Mouse (Mus musculus) adipocyte (in vitro differentiated cells): ENCODE results near the gene Gm4858.
"Not testable (repeated sequence)": the region's sequence is repeated elsewhere in the genome, so short reads cannot be mapped to it uniquely, and the experiment has no call there.

ENCODE experiments used
- DNase-seq: peaks from one replicate; pipeline ENCODE4 v3.0.0-alpha.2; 2016; ENCODE audit warnings: low spot score

Gm4858 gene

DNA sequence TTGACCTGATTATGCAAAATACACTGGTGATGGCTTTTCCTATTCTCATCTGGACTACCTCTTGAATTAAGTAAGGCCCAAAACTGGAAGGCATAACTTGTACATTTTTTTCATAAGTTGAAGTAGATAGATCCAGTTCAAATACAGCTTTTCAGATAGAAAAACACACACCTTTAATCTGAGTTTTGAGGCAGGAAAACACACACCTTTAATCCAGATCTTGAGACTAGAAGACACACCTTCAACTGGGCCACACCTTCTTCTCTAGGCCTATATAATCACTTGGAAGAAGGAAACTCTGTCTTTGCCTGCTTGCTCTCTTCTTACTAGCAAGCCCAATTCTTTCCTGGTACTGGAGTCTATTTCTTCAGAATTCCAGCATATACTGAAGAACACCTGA is at the start of gene Gm4858:
Gene Gm4858, plus strand, starts transcription at position 301 of the 400 bp plus-strand sequence.
- not testable (repeated sequence) for DNase-seq

DNA sequence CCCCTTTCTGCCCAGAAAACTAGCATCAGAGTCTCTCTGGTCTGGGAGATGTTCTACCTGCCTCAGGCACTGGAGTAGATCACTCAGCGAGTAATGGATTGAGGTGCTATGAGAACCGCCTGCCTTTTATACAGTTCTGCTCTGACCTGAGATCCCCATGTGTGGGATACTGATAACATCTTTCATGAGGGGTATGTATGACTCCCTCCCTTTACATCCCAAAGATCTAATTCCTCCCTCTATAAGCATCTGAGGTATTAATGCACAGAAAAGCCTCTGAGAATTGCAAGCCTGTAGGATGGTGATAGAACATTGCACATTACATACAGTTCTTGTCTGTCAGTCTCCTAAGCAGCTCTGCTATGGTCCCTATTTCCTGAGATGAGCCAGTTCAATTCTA is 49.7 kb upstream of the Gm4858 start, which contains the start of gene Lce1m:
Gene Lce1m, minus strand, starts transcription at position 101 of the 400 bp plus-strand sequence.
- DNase-seq: no peak

DNA sequence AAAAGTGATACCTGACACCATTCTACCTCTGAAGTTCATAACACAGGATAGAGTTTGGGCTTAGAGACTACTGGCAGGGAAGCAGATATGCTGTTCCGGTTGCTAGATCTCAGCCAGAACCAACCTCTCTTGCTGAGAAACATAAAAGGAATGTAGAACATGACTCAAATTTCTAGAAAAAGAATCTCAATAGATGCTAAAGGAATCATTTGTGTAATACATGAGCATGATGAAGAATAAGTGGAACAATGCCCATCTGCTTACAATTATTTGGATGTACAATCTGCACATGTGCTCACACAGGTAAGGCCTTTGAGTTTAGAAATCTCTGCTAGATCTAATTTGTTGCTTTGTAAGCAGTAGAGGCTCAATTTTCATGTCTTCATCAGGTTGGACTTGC is 47.5 kb upstream of the Gm4858 start:
- no peak for DNase-seq

DNA sequence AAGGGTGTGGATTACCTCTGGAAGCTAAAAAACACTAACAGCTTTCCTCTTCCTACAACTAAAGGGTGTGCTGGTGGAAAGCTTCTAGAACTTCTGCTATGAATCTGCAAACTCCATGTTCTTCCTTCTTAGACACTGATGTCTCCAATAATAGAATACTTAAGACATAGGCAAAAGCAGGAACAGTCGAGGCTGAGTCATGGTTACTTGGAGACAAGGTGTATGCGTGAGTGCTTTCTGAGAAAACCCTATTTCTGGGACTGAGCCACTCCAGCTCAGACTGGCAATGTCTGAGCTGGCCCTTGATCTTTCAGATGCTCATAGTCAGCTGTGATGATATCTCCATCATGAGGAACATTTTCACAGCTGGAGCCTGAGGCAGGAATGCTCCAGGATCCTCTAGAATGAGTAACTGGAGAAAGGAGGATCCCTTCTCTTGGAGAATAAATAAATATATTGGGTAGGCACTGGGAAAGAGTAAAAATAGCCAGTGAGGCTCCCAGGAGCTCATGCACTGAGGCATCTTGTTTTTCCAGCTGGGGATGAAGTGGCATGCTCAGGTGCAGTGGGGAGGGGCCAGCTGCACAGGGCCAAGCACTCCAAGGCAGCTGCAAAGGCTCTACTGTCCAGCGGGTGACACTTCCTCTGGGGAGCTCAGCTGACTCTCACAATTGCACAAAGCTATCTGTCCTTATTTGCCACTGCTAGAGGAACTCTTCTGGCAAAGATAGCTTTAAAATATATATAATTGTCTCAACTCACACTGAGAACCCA is 45.0 kb upstream of the Gm4858 start:
- no peak for DNase-seq

DNA sequence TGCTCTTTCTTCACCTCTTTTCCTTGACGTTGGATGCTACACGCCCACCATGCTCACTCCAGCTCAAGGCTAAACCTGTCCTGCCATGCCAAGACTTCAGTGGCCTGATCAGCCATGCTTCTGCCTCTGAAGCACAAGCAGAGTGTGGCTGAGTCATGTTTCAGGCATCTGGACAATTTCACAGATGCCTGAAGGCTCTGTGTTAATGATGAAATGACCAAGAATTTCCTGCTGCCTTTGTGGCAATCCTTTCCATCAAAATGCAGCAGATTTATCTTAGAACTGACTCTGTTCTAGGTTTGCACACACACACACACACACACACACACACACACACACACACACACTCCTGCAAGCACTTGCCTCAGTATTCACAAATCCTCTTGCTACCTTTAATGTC is 43.1 kb upstream of the Gm4858 start:
- DNase-seq: no peak

DNA sequence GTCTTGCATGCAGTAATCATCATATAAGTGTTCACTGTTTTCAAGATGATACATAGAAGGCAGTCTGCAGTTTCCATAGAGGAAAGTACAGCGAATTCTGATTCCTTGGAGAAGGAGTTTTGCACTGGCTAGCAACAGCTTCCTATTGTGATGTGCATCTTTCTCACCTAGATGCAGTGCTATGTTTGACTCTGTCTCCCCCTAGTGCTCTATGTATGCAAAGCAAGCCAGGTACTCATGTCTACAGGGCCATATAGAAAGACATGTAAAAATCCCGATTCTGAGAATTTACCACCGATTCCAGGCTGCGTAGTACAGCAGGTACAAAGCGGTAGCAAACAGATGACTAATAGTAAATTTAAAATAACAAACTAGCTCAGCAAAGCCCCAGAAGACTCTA is 37.2 kb upstream of the Gm4858 start:
- DNase-seq: peak; percentile 54

DNA sequence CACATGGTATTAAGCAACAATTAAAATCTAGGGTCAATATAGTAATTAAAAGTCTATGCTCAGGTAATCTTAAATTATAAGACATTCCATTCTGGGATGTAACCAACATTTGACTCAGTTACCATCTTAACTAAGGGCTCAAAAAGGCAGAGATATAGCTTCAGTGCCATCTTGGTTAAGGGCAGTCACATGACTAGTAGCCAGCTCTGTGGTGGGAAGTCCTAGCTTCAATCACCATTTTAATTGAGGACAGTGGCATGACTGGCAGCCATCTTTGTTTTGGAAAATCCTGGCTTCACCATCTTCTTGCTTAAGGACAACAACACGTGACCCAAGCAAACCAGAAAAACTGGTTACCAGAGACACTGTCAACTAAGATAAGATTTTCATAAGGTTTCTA is 18.4 kb upstream of the Gm4858 start:
- no peak for DNase-seq

DNA sequence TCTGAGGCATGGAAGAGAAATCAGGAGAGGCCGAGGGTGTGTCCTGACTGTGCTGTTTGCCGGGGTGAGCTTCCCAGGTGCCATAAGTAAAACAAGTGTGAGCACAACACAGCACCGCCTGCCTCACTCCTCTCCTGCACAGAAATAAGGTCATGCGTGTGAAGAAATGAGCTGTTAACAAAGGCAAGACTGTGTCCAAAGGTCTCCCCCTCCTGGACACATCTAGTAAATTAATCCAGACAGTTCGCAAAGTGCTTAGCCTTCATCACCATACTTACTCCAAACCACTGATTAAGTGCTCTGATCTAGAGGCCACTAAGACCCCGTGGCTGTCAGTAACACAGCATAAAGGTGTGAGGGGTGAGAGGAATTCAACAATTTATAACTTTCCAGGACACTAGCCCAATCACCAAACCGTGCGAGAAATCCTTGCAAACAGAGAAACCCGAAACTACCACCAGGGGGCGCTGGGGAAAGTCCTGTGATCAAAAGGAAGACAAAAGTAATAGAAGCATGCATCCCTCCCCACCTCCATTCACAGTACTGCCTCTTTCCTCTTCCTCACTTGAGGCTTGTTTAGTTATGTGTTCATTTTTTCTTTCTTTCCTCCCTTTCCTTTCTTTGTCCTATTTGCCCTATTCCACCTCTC is 15.7 kb upstream of the Gm4858 start:
- peak; percentile 14 for DNase-seq

DNA sequence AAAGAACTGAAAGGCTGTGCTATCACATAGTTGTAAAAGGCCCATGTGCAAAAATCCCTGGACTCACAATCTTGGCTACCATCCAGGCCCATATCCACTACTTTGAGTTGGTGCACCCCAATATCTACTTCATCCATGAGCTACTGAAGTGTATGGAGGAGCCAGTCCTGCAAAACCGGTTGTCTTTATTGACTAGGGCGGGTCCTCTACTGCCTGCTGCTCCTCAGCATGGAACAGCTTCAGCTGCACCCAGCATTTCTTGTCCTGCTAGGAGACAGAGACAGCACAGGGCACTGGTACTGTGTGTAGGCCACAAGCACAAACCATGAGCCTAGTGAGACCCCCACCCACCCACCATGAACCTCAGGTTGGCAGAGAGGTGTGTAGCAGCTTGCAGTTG is 18.0 kb downstream of the Gm4858 start:
- DNase-seq: no peak

DNA sequence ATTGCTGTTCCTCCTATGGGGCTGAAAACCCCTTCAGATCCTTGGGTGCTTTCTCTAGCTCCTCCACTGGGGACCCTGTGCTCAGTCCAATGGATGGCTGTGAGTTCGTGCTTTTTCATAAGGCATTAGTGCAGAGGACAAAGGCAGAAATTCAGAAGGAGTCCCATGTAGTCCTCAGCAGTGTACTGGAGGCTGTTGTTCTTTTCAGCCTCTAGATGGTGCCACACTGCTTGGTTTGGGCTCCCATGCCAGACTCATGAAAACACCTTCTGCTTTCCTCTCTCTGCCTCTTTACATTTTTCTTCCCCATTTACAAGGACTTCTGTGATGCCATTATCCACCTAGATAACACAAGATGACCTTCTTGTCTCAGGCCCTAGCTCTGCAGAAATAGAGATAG is 25.0 kb downstream of the Gm4858 start:
- DNase-seq: not testable (repeated sequence)

DNA sequence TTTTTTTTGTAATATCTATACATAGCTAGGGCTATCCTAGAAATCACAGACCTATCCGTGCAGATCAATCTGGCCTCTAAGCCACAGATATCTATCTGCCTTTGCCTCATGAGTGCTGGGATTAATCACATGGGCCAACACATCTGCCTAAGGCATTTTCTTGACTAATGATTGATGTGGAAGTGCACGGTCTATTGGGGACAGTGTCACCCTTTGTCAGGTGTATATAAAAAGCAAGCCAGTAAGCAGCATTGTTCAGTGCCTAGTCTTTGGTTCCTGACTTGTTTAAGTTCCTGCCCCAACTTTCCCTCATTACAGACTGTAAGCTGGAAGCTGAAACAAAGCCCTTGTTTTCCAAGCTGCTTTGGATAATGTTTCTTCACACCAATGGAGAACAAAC is 27.8 kb downstream of the Gm4858 start:
- DNase-seq: no peak

DNA sequence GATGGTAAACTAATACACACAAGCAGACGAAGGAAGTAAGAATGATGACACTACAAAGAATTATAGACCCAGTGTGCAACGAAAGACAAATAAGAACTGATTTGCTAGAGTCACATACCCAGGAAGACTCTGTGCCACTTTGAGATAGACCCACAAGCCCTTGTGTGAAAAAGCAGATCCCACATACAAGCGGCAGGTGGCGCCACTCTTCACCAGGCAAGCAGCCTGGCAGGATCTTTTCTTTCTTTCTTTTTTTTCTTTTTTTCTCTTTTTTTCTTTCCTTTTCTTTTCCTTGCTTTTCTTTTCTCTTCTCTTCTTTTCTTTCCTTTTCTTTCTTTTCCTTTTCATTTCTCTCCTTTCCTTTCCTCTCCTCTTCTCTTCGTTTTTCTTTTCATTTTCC is 43.0 kb downstream of the Gm4858 start:
- DNase-seq: no peak

DNA sequence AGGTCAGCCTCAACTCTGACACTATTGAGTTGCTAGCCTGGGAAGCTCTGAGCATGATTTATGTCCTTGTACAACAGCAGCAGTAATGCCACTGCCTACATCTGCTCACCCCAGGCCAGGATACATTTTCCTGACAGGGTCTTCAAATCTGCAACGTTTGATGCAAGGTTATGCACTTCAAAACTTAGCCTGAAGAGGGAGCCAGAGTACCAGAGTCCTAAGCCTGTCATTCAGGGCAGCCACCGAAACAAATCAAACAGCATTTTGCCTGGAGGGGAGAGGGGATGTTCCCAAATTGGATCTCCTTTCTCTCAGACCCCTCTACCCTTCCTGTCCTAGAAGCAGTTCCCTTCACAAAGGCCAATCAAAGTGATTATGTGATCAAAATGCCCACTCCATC is 45.9 kb downstream of the Gm4858 start:
- DNase-seq: peak; percentile 22

DNA sequence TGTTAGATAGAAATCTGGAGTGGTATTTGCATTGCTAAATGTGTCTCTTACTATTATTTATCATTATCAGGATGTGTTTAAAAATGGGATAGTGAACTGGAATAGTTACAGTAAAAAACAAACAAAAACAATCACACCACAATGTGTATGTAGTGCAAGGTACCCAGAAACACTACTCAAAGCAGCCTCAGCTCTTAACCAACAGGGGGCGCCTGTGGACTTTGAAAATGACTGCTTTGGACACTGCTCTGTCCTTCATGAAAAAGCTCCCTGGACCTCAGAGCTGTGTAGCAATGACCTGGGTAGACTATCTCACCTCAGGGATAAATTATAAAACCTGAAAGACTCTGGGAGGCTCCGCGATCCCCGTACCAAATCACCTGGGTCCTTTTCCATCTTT is 50.5 kb downstream of the Gm4858 start:
- no peak for DNase-seq
